Mouse (Mus musculus) cerebellum, adult (tissue): Measurements from ENCODE around the gene Scfd2.
A peak's percentile ranks its signal among the peaks of the same experiment; 100 is the strongest.

ENCODE experiments used
- ATAC-seq: cut with Nextera tagmentation; 2 replicates; pipeline ENCODE4 v1.9.2; 2017; ENCODE audit warnings: mild to moderate bottlenecking, moderate library complexity, mixed read lengths; ENCODE audit not compliant: insufficient number of reproducible peaks, low FRiP score, low TSS enrichment

Scfd2 gene

GRCm38 (mm10) chr5:74250308-74250707 lies 281.3 kb downstream of the Scfd2 start:
- ATAC-seq: no peak

- ATAC-seq: no peak
Measured at GRCm38 (mm10) chr5:74249794-74250193, 281.8 kb downstream of the Scfd2 start.

GRCm38 (mm10) chr5:74246971-74247370 lies 284.6 kb downstream of the Scfd2 start:
- ATAC-seq: no peak

- no peak for ATAC-seq
Measured at GRCm38 (mm10) chr5:74246453-74246852, 285.1 kb downstream of the Scfd2 start.

DNA sequence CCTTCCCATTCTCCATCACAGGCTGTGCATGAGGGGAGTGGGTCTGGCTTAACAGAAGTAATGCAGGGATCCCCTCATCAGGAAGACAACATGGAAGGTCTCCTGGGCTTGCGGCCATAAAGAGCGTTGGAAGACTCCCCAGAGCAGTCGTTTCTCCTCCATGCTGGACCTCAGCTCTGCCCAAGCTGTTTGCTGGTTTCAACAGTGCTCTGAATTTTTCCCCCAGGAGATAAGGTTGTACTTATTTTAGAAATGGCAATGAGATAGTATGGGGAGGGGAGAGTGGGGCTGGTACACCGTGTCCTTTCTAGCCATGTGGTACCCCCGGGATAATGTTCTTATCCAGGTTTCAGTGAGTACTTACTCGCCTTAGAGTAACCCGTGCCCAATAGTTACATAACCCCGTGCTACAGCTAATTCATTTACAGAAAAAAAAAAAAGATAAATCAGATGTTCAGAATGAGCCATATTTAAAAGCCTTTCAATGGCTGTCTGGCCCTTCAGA lies 285.9 kb downstream of the Scfd2 start:
- ATAC-seq: no peak

- ATAC-seq: peak; percentile 61
Measured at GRCm38 (mm10) chr5:74244406-74245019, 287.0 kb downstream of the Scfd2 start.

- ATAC-seq: no peak
Measured at GRCm38 (mm10) chr5:74242654-74243053, 288.9 kb downstream of the Scfd2 start.

- no peak for ATAC-seq
Measured at GRCm38 (mm10) chr5:74240926-74241680, 290.5 kb downstream of the Scfd2 start.

DNA sequence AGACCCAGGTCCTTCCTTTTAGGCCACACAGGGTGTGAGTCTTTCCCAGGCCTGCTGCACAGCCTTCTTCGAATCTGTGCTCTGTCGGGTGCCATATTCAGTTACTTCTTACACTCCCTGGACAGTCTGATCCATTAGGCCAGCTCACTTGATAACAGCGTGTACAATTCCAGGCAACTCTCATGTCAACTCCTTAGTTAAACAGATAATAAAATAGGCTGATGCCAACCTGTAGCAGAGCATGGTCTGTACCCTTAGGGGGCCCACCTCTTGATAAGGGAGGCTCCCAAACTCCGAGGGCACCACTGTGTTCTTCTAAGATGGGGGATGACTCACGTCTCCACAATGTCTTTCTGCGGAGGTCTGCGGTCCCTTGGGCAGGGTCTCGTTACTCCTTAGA lies 291.3 kb downstream of the Scfd2 start:
- no peak for ATAC-seq

DNA sequence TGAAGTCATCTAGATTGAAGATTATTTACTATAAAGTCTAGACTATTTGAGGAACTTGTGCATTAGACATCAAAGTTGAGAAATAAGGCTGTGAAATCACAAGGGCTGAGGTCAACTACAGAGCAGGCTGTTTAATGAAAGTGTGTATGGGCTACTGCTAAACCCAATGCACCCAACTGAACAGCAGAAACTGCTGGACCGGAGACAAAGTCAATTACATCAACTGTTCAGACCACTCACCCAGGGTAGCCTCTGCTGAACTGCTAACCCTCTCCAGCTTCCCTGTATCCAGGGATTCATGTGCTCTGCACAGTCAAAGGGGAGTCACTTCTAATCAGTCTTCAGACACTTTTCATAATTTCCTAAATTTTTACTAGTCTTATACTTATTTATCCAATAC lies 292.2 kb downstream of the Scfd2 start:
- ATAC-seq: no peak

GRCm38 (mm10) chr5:74233808-74234207 lies 297.8 kb downstream of the Scfd2 start:
- ATAC-seq: no peak

- no peak for ATAC-seq
Measured at GRCm38 (mm10) chr5:74230525-74230924, 301.0 kb downstream of the Scfd2 start.

GRCm38 (mm10) chr5:74229775-74230413 lies 301.7 kb downstream of the Scfd2 start:
- no peak for ATAC-seq

- ATAC-seq: no peak
Measured at GRCm38 (mm10) chr5:74228938-74229337, 302.6 kb downstream of the Scfd2 start.

DNA sequence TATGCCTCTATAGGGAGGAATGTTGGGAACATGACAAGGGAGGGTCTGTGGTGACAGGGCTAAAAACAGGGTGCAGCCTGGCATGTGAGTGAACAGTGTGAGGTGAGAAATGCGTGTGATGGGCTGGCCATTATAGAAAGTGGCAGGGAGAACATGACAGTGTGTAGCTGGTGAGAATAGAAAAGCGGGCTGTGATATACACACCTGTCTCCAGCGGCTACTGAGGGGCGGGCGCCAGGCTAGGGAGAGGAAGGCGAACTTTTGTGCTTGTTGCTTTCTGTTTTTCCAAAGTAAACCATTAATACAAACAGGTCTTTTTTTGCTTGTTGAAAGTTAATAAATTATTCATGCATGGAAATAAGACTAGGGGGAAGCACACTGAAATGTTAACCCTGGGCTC lies 304.2 kb downstream of the Scfd2 start:
- ATAC-seq: no peak

DNA sequence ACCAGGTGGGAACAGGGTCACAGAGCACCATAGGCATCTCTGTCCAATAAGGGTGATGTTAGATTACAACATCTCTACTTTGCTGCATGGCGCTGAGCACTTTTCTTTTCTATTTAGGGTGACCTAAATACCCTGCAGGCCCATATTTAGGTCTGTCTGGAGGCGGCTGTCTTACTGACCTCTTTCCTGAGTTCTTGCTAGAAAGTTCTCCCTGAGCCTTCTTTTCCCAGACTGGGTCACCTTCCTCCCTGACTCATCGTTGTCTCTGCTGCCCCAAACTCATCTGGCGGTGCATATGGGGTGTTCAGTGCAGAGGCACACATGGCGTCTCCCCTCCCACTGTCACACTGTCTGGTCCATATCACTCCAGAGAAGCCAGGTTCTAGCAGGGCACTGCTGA lies 305.4 kb downstream of the Scfd2 start:
- no peak for ATAC-seq

DNA sequence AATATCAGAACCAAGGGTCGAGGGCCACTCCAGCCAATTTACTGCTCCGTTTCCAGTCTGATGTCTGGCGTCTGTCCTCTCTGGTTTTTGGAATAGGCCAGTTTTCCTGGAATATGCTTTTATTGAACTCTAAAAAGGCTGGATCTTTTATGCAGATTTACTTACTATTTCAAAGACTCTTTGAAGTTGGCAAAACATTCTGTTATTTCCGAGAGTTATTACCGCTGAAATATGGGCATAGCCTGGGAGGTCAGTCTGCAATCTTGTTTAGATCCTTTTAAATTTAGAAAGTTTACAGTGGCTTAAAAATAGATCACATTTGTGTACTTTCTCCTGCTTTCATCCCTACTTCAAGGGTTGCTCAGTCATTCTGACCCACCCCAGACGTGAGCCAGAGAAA lies 307.1 kb downstream of the Scfd2 start:
- no peak for ATAC-seq

DNA sequence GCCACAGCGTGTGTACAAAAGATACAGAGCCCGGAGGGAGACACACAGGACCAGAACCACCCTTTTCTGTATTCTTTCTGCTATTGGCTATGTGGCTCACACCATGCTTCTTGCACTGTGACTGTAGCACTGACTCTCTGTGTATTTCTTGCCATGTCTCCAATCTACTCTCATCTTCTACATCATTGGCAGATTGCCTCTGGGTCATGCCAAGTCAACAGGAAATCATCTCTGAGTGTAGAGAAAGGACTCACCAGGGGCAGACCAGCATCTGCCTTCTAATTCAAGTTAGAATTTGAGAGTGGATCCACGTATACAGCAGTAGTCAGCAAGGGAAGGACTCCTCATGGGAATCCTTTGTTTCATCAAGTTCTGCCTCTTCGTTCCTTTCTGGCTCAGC lies 308.9 kb downstream of the Scfd2 start:
- ATAC-seq: no peak; the same call in 1 of the 2 replicates

- ATAC-seq: no peak
Measured at GRCm38 (mm10) chr5:74218524-74218923, 313.0 kb downstream of the Scfd2 start.

DNA sequence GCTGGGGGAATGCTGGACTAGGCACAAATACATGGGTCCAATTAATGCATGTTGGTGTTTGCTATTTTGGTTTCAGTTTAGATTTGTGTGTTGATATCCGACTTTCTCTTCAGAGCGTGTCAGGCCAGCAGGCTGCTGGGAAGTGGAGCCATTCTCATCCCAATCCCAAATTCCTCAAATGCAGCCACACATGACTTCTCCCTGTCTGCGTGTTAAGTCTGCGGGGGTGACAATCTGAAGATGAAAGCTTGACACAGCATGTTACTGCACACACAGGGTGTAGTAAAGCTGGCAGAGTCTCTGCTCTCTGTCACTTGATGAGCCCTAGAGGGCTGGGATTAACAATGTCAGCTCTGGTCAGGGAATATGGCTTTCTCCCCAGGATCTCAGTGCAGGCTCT lies 316.4 kb downstream of the Scfd2 start:
- no peak for ATAC-seq

DNA sequence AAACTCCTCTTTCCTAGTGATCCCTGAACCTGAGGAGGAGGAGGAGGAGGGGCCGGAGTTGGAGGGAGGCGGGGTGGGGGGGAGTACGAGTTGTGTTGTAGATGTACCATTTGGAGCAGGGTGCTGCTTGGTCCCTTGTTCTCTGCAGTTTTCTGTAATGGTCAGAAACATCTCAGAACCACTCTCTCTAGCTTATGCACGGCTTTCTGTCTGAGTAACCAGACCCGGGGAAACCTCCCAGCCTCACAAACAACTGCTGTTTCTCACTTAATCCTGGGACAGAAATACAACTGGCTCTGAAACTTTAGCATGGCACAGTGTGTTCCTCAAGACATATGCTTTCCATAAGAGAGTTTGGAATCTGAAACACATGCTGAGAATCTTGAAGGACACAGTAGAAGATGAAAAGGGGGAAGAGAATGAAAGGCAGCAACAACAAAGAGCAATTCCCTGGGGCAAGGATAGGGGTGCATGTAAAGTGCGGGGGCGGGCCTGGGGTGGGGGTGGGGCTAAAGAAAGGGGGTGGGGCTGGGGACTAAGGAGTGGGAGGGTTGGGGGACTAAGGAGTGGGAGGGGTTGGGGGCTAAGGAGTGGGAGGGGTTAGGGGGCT lies 317.0 kb downstream of the Scfd2 start:
- no peak for ATAC-seq
